Mouse (Mus musculus): ENCODE data around the gene Ccdc42. TPM values are rescaled to one million over a fixed set of nuclear protein-coding genes. Genes with fewer than 3 reads are reported as not detected.

The Ccdc42 gene
- polyA plus RNA-seq, 1 experiment from 2014 or later = not detected

DNA sequence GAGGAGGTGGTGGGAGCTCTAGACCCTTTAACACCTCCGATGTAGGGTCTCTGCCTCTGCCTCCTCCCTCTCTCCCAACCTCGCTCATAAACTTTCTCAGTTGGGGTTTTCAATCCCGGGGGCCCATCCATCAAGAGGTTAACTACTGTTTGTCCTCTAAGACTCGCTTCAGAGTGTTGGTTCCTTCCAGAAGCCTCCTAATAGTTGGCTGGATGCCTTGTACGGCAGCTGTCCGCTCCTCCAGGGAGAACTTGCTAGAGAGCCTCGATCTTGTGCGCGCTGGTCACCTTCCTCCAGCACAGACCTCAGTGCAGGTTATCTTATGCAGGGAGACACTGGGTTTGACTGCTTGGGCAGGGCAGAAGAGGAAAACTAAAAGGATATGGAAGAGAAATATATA, 35.9 kb downstream of the Ccdc42 start:
- H3K4me1 ChIP-seq = peaks cover 14% of the 10 kb centered on the region

GRCm38 (mm10) chr11:68623225-68623870, 36.5 kb downstream of the Ccdc42 start:
- peak; percentile 61; the same call in 1 of the 2 replicates for ATAC-seq
- H3K9ac ChIP-seq = 0 out of 2 replicates have a peak overlapping the region, but pooled peaks have one; percentile 40

More for the DNA sequence above, 35.9 kb downstream of the Ccdc42 start:
- H3K27ac ChIP-seq = no peak overlapping the region
- H3K4me2 ChIP-seq = no peak overlapping the region
- H3K36me3 ChIP-seq (ENCODE audit: poor library complexity, severe bottlenecking) = no peaks in the 10 kb centered on the region
- H3K9ac ChIP-seq = no peak overlapping the region
- ATAC-seq = no peak
- H3K9me3 ChIP-seq (replicated peaks) = no peaks in the 10 kb centered on the region
- no peaks in the 10 kb centered on the region for H3K27me3 ChIP-seq
- 83% methylated on average over 9 of the region's 9 CpGs for WGBS
- H3K4me3 ChIP-seq = no peak overlapping the region

GRCm38 (mm10) chr11:68623871-68624258, 37.0 kb downstream of the Ccdc42 start:
- H3K27me3 ChIP-seq = no peaks in the 10 kb centered on the region
- H3K36me3 ChIP-seq (ENCODE audit: poor library complexity, severe bottlenecking) = no peaks in the 10 kb centered on the region
- 0 out of 2 replicates have a peak overlapping the region, but pooled peaks have one; percentile 40 for H3K9ac ChIP-seq
- H3K4me2 ChIP-seq = peak overlapping the region; percentile 53
- H3K27ac ChIP-seq = no peak overlapping the region
- H3K4me1 ChIP-seq = peaks cover 14% of the 10 kb centered on the region
- ATAC-seq = no peak
- H3K9me3 ChIP-seq (replicated peaks) = no peaks in the 10 kb centered on the region
- WGBS = 5% methylated on average over 5 of the region's 5 CpGs
- H3K4me3 ChIP-seq = peak overlapping the region; percentile 26

More at GRCm38 (mm10) chr11:68623225-68623870, 36.5 kb downstream of the Ccdc42 start:
- Histone ChIP-seq H3K4me1 (peaks cover 14% of the 10 kb centered on the region), H3K9me3 (replicated peaks) (no peaks in the 10 kb centered on the region), H3K4me2 (peak overlapping the region; percentile 53), H3K4me3 (peak overlapping the region; percentile 26), H3K27me3 (no peaks in the 10 kb centered on the region), H3K27ac (no peak overlapping the region), H3K36me3 (ENCODE audit: poor library complexity, severe bottlenecking) (no peaks in the 10 kb centered on the region)
- 6% methylated on average over 13 of the region's 14 CpGs for WGBS

GRCm38 (mm10) chr11:68631611-68632316, 44.9 kb downstream of the Ccdc42 start:
- Histone ChIP-seq H3K9me3 (replicated peaks) (no peaks in the 10 kb centered on the region), H3K4me1 (no peaks in the 10 kb centered on the region), H3K4me2 (no peak overlapping the region), H3K4me3 (no peak overlapping the region), H3K27ac (no peak overlapping the region), H3K27me3 (no peaks in the 10 kb centered on the region), H3K9ac (no peak overlapping the region), H3K36me3 (ENCODE audit: poor library complexity, severe bottlenecking) (no peaks in the 10 kb centered on the region)
- ATAC-seq = no peak
- WGBS = 84% methylated on average over 17 of the region's 17 CpGs

DNA sequence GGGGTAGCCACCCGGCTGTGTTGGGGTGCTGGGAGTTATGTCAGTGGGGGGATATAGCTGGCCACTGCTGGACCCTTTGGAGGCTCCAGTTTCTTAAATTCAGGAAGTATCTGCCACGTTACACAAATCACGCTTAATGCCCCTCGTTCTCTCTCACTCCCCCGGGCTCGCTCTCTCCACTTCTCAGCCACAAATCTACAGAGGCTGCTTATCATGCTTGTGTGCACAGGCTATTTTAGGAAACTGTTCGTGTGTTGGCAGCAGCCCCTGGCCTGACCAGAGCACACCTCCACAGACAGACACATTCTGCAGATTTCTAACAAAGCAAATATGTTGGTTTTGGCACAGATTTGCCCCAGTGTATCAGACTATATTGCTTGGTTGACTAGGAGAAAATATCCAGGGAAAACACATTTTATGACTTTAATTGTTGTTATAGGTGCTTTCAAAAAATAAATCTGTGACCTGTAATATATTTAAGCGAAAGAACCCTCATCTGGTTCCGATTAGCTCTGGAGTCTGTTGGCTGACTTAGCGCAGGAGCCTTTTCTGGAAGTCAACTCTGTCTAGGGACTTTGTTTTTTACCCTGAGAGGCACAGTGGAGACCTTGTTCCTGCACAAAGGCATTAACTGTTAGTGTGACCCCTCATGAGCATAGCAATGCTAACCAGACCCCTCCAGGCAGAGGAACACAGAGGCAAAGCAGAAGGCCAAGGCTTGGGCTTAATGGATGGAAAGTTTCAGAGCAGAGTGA, 51.2 kb downstream of the Ccdc42 start:
- ATAC-seq = no peak
- H3K4me2 ChIP-seq = no peak overlapping the region
- H3K27ac ChIP-seq = no peak overlapping the region
- H3K9ac ChIP-seq = no peak overlapping the region
- no peaks in the 10 kb centered on the region for H3K36me3 ChIP-seq (ENCODE audit: poor library complexity, severe bottlenecking)
- no peaks in the 10 kb centered on the region for H3K27me3 ChIP-seq
- no peak overlapping the region for H3K4me3 ChIP-seq
- no peaks in the 10 kb centered on the region for H3K9me3 ChIP-seq (replicated peaks)
- no peaks in the 10 kb centered on the region for H3K4me1 ChIP-seq
- WGBS = 73% methylated on average over 10 of the region's 10 CpGs

DNA sequence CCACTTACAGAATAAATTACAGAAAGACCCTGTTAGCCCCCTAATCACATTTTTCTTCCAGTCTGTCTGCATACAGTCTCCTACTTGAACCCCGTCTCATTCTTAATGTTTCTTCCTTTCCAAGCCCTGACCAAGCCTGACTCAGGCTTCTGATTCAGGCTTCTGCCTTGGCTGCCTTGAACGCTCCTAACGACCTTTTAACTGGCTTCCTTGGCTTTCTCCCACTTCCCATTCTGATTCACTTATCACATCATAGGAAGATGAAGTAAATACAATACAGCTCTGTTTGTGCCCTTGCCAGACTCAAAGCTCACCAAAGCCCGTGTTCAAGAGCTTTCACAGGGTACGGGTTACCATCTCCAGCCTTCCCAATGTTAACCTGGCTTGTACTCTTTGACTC, 54.5 kb downstream of the Ccdc42 start:
- Histone ChIP-seq H3K27me3 (no peaks in the 10 kb centered on the region), H3K9me3 (replicated peaks) (no peaks in the 10 kb centered on the region), H3K9ac (no peak overlapping the region), H3K4me2 (no peak overlapping the region), H3K27ac (no peak overlapping the region), H3K4me3 (no peak overlapping the region), H3K4me1 (no peaks in the 10 kb centered on the region), H3K36me3 (ENCODE audit: poor library complexity, severe bottlenecking) (no peaks in the 10 kb centered on the region)
- ATAC-seq = no peak
- 77% methylated on average over 5 of the region's 5 CpGs for WGBS

DNA sequence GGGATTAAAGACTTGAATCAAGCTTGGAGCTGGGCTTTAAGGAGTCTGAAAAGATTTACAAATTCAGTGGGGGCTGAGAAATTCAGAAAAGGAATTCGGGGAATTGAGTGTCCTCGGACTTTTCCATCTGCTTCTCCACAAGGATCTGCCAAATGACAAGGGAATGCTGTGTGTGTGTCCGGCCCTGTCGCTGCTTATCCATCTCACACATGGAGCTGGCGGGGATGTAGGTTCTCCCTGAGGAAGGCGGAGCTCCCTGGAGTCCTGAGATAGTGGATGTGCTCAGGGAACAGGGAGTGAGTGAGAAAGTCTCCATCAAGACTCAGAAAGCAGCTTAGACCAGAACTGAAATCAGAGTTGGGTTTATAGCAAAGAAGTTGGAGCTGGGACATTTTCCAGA, 58.0 kb downstream of the Ccdc42 start:
- WGBS = 55% methylated on average over 6 of the region's 6 CpGs
- H3K27ac ChIP-seq = no peak overlapping the region
- no peaks in the 10 kb centered on the region for H3K27me3 ChIP-seq

More for the DNA sequence above, 58.0 kb downstream of the Ccdc42 start:
- H3K4me1 ChIP-seq = no peaks in the 10 kb centered on the region
- ATAC-seq = no peak
- no peak overlapping the region for H3K9ac ChIP-seq
- no peaks in the 10 kb centered on the region for H3K9me3 ChIP-seq (replicated peaks)
- H3K4me3 ChIP-seq = no peak overlapping the region
- no peaks in the 10 kb centered on the region for H3K36me3 ChIP-seq (ENCODE audit: poor library complexity, severe bottlenecking)
- no peak overlapping the region for H3K4me2 ChIP-seq

Other genes starting within 250 kb of the Ccdc42 start
- gene Ntn1, start 186.2 kb upstream of the Ccdc42 start, polyA plus RNA-seq (2015; fragmentation: Nextera tagmentation; extraction: Ambion mirVana) = 6.8 and 8.5 TPM in 2 replicates
- 0.09 and 0.15 TPM in 2 replicates for gene Pik3r5, start 154.9 kb upstream of the Ccdc42 start, polyA plus RNA-seq (2015; fragmentation: Nextera tagmentation; extraction: Ambion mirVana)
- gene Pik3r6, start 84.0 kb upstream of the Ccdc42 start, polyA plus RNA-seq (2015; fragmentation: Nextera tagmentation; extraction: Ambion mirVana) = 0.89 and 0.96 TPM in 2 replicates
- not detected in 2 replicates for gene Mfsd6l, start 30.8 kb upstream of the Ccdc42 start, polyA plus RNA-seq (2015; fragmentation: Nextera tagmentation; extraction: Ambion mirVana)
- gene Myh10, start 104.5 kb downstream of the Ccdc42 start, polyA plus RNA-seq (2015; fragmentation: Nextera tagmentation; extraction: Ambion mirVana) = 108 and 122 TPM in 2 replicates

Measured in forebrain, embryonic 13.5 days (tissue).